Mouse (Mus musculus) small intestine, adult 10 weeks (tissue): ENCODE results near the gene Ypel5. TPM values are rescaled to one million over a fixed set of nuclear protein-coding genes. Genes with fewer than 3 reads are reported as not detected.

Experiments
- polyA plus RNA-seq: library from polyadenylated mRNA; stranded (reverse); fragments of 350-450 nt; fragmentation: Illumina TruSeq; extraction: RNeasy Lipid Tissue Mini Kit (QIAGEN cat#74804); gene quantifications from one replicate; pipeline ENCODE4 v1.2.3, GENCODE M21; 2014; ENCODE audit warnings: low replicate concordance

Gene Ypel5
- 97.2 TPM for polyA plus RNA-seq

GRCm38 (mm10) chr17:72836158-72837115, at the start of gene Ypel5:
TSS of gene Ypel5 (plus strand) at chr17:72836453.

Other genes starting within 250 kb of the Ypel5 start
- gene Alk, start 231.8 kb upstream of the Ypel5 start, polyA plus RNA-seq: not detected
- gene Lbh, start 81.9 kb downstream of the Ypel5 start, polyA plus RNA-seq: 13.8 TPM